Mouse (Mus musculus) erythroblast, embryonic 14.5 days (primary cell): Measurements from ENCODE around the gene Hsf5. TPM values are rescaled to one million over a fixed set of nuclear protein-coding genes. Genes with fewer than 3 reads are reported as not detected.

Experiments
- H3K27me3 ChIP-seq: 2 replicates; pipeline ENCODE4 v1.6.1; 2012; ENCODE audit warnings: inconsistent platforms; ENCODE audit not compliant: control insufficient read depth
- H3K36me3 ChIP-seq: 2 replicates; pipeline ENCODE4 v1.6.1; 2012; ENCODE audit warnings: mild to moderate bottlenecking, inconsistent platforms; ENCODE audit not compliant: control insufficient read depth
- H3K4me1 ChIP-seq: 2 replicates; pipeline ENCODE4 v1.6.1; 2012; ENCODE audit warnings: inconsistent platforms; ENCODE audit not compliant: control insufficient read depth
- H3K4me3 ChIP-seq: replicated peaks from 2 replicates; pipeline ENCODE3; 2012; ENCODE audit warnings: moderate library complexity, mild to moderate bottlenecking, inconsistent platforms
- H3K9me3 ChIP-seq: 2 replicates; pipeline ENCODE4 v1.6.1; 2012; ENCODE audit warnings: low read length, inconsistent platforms, mixed read lengths; ENCODE audit not compliant: control insufficient read depth
- GATA1 ChIP-seq: IDR thresholded peaks from 2 replicates; pipeline ENCODE4 v1.6.1; 2012; ENCODE audit warnings: low read length, inconsistent platforms, mixed read lengths
- TAL1 ChIP-seq: IDR thresholded peaks from 3 replicates; pipeline ENCODE4 v1.6.1; 2012; ENCODE audit warnings: low read length, inconsistent platforms, mixed read lengths
- polyA plus RNA-seq: library from polyadenylated mRNA; stranded (reverse); fragments of >175 nt; gene quantifications from 2 replicates; pipeline ENCODE4 v1.2.3, GENCODE M21; 2012

Hsf5 gene
- polyA plus RNA-seq, 1 experiment, result not detected

DNA sequence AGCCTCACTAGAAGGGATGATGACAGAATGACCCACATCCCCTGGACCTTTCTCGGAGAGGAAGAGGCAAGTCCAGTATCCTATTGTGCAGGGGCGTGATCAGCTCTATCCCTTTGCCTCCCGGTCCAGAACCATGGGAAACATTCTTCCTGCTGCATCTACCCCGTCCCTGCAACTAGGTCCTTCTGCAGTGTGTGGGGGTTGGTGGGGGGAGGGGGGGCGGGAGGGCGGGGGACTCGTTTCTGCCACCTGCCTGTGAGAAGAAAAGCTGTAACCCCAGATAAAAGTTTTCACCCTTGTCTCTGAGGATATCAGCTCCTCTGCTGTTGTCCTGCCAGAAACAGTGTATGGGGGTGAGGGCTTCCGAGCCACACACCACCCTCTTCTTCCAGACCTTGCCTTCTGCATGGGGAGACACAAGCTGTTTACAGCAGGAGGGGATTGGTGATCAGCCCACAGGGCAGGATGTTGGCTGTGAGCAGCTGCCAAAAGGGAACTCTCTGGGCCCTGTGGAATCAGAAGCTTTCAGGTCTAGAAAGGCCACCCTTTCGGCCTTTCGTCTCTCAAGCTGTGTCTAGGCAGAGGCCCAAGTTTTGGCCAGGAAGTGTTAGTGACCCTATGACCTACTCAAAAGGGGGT, 37.9 kb upstream of the Hsf5 start:
- peaks cover 22% of the 10 kb centered on the region for H3K4me1 ChIP-seq

DNA sequence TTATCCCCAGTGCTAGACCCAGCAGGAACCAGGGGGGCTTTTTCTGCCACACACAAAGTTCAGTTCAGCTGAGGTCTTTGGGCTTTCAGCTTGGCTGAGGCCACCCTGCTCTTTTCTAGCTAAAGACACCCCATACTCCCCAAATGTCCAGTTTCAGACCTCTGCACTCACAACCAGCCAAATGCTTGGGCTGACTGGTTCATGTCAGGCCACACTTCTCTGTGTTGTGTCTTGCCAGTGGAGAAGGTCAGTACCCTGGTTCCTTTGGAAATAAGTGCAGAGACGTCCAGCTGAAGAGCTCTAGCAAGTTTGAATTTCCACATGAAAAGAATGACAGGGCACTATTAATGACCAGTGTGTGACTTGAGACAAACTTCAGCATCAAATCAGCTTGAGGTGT, 37.3 kb upstream of the Hsf5 start:
- Histone ChIP-seq H3K36me3 (no peaks in the 10 kb centered on the region), H3K4me3 (no peak overlapping the region), H3K27me3 (no peaks in the 10 kb centered on the region), H3K9me3 (no peaks in the 10 kb centered on the region), H3K4me1 (peaks cover 22% of the 10 kb centered on the region)
- TF ChIP-seq TAL1 (no peak), GATA1 (no peak)

More for the DNA sequence above, 37.9 kb upstream of the Hsf5 start:
- H3K27me3 ChIP-seq, result no peaks in the 10 kb centered on the region
- no peak for TF ChIP-seq TAL1
- TF ChIP-seq GATA1, result no peak
- H3K9me3 ChIP-seq, result no peaks in the 10 kb centered on the region
- H3K36me3 ChIP-seq, result no peaks in the 10 kb centered on the region
- H3K4me3 ChIP-seq, result peak overlapping the region; percentile 66

DNA sequence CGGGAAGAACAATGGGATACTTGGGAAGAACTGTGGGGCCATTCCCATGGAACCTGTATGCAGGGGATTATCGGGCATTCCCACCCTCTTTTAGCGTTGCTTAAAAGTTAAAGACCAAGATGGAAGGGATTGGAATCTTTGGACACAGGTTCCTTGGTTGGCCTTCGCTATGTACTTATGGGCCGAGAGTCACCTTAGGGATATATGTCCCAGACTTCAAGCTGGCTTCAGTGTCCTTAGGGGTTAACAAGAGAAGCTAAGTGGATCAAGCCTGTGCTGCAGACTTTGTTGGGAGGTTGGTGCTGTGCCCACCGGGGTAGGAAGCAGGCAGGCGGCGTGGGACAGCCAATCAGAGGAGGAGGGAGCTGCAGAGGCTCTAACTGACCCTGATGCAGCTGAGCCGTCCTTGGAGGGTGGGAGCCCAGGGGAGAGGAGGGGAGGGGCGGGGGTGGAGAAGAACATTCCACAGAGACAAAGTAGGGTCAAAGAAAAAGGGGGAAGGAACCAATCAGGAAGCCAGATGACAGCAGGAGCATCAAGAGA, 36.4 kb upstream of the Hsf5 start:
- no peaks in the 10 kb centered on the region for H3K27me3 ChIP-seq
- H3K4me3 ChIP-seq, result no peak overlapping the region
- H3K9me3 ChIP-seq, result no peaks in the 10 kb centered on the region
- no peaks in the 10 kb centered on the region for H3K36me3 ChIP-seq
- H3K4me1 ChIP-seq, result peaks cover 22% of the 10 kb centered on the region
- no peak for TF ChIP-seq TAL1
- TF ChIP-seq GATA1, result no peak

DNA sequence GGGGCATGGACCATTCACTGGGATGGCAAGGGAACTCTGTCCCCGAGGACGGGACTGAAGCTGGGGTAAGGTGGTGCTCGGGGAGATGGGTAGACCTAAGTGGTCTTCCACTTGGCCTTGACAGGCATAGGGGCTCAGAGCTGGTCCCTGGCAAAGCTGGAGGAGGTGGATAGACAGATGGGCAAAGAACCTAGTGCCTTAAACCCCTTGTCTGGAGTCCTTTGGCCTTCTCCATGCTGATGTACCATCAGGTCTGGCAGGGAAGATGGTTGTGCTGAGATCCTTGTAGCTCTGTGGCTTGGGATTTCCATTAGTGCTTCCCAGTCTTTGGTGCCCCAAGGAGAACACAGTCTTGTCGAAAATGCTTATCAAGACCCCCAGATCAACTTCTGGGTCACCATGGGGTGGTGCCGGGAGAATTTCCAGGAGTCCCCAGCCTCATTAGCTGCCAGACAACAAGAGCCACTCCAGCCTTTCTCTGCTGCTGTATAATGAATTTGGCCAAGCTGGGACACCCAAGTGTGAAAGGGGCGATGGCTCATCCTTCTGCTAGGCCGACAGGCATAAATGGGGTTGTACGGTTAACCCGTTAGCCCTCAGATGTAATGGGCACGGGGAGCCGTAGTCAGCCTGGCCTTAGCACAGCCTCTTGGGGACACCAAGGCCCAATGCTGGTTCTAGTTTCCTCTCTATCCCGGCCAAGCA, 35.7 kb upstream of the Hsf5 start:
- Histone ChIP-seq H3K4me1 (peaks cover 22% of the 10 kb centered on the region), H3K9me3 (no peaks in the 10 kb centered on the region), H3K4me3 (no peak overlapping the region), H3K27me3 (no peaks in the 10 kb centered on the region), H3K36me3 (no peaks in the 10 kb centered on the region)
- no peak for TF ChIP-seq GATA1

DNA sequence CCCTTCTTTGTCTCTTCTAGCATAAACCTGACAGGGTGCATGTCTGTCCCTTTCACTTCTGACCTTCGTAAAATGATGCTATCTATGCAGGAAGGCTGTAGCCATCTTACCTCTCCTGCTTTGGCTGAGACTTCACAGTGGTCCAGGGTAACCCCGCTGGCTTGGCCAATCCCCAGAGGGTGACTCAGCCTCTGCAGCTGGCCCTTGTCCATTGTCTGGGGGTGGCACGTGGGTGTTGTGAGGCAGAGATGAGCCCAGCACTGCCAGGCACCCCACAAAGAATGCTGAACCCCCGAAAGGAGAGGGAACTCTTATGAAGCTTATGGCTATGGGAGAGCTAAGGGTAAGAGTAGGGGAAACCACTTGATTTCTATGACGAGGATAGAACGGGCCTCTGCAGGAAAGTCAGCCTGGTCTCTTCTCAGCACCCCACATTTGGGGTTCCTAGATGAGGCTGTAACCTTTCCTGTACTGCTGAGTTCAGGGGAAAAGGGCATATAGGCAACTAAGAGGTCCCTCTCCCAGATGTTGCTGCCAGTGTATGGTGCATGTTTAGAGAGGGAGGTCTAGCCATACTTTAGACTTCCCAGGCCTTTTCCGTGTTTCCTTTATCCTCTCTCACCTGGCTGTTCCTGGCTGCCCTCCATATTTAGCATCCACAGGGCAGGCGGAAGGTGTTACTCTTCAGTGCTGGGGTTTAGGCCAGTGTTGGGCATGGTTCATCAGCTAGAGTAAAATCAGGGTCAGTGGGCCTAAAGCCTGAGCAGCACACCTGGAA, 34.8 kb upstream of the Hsf5 start:
- Histone ChIP-seq H3K36me3 (no peaks in the 10 kb centered on the region), H3K27me3 (no peaks in the 10 kb centered on the region), H3K4me3 (no peak overlapping the region), H3K4me1 (peaks cover 22% of the 10 kb centered on the region), H3K9me3 (no peaks in the 10 kb centered on the region)
- no peak for TF ChIP-seq GATA1
- TF ChIP-seq TAL1, result no peak

DNA sequence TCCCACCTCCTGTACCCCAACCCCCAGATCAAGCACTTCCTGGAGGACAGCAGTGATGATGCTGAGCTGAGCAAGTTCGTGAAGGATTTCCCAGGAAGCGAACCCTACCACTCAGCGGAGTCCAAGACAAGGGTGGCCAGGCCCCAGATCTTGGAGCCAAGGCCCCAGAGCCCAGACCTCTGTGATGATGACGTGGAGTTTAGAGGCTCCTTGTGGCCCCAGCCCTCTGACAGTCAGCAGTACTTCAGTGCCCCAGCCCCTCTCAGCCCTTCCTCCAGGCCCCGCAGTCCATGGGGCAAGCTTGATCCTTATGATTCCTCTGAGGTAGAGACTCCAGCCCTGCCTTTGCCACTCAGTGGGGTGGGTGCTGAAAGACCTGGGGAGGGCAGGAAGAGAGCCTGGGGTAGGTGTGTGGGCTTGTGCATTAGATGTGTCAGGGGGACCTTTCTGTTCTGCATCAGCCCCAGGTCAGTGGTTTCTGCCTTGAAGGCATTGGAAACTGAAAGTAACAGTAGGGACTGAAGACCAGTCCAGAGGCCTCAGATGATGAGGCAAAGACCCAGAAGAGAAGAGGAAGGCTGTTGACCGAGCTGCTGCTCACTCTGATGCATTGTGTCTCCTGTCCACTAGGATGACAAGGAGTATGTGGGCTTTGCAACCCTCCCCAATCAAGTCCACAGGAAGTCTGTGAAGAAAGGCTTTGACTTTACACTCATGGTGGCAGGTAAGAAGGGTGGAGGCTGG, 33.5 kb upstream of the Hsf5 start:
- Histone ChIP-seq H3K9me3 (no peaks in the 10 kb centered on the region), H3K4me1 (peaks cover 11% of the 10 kb centered on the region), H3K36me3 (no peaks in the 10 kb centered on the region), H3K4me3 (no peak overlapping the region), H3K27me3 (no peaks in the 10 kb centered on the region)
- TF ChIP-seq TAL1 (no peak), GATA1 (no peak)

DNA sequence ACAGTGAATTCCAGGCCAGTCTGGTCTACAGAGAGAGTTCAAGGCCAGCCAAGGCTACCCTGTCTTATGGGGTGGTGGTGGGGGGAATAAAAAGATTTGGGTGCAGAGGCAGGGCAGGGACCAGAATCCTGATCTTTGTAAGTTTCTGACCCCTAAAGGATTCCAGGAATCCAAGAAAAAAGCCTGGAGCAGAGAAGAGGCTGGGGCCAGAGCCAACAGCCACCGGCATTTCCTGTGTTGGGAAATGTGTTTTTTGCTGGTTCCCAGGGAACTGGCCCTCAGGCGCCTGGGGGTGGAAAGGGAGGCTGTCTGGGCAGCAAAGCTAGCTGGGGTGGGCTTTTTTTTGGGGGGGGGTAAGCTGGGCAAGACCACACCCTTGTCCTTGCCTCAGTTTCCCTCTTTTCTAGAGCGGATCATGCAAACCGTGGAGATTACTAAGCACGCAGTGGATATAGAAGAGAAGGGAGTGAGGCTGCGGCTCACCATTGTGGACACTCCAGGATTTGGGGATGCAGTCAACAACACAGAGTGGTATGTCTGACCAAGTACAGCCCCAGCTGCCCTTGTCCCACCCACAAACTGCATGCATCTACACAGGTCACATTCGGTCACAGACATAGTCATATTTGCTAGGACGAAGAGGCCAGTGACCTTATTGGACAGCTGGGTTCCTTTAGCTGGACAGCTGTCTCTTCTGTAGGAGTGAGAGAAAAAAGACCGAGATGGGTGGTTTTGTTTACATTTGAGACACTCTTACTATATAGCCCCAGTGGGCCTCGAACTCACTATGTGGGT, 32.1 kb upstream of the Hsf5 start:
- Histone ChIP-seq H3K4me1 (peaks cover 14% of the 10 kb centered on the region), H3K9me3 (no peaks in the 10 kb centered on the region), H3K27me3 (no peaks in the 10 kb centered on the region), H3K4me3 (no peak overlapping the region), H3K36me3 (no peaks in the 10 kb centered on the region; the same call in 1 of the 2 replicates)
- TF ChIP-seq GATA1 (no peak), TAL1 (no peak)

DNA sequence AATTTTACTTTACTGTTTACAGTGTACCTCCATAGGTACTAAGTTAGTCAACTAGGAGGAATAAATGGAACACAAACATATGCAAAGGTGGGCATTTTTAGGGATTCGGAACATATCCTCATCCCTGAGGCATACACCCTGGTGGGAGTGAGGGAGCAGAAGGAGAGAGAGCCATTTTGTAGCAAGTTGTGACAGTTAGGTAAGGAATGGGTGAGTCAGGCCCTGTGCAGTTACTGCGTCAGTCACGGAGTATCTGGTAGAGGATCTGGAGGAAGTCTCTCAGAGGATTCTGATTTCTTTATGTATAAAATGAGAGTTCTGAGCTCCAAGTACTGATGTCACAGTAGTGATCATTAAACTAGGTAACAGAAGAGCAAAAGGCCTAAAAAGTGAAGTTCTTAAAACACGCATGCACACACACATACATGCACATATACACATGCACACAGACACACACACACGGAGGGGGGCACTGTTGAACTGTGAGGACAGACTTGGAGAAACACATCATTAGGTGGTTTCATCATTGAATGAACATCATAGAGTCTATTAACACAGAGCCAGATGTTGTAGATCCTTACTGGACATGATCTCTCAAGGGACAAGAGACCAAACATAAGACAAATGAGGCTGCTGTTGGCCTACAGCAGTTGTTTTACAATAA, 29.6 kb upstream of the Hsf5 start:
- TF ChIP-seq TAL1, result no peak
- no peak for TF ChIP-seq GATA1
- no peak overlapping the region for H3K4me3 ChIP-seq
- H3K36me3 ChIP-seq, result no peaks in the 10 kb centered on the region; the same call in 1 of the 2 replicates
- H3K9me3 ChIP-seq, result no peaks in the 10 kb centered on the region
- no peaks in the 10 kb centered on the region for H3K27me3 ChIP-seq
- peaks cover 26% of the 10 kb centered on the region for H3K4me1 ChIP-seq
